Mouse (Mus musculus): ENCODE data around the gene Zmynd10. TPM values are rescaled to one million over a fixed set of nuclear protein-coding genes. Genes with fewer than 3 reads are reported as not detected.
"Not testable (repeated sequence)": the region's sequence is repeated elsewhere in the genome, so short reads cannot be mapped to it uniquely, and the experiment has no call there.

Zmynd10 gene
- polyA plus RNA-seq, 1 experiment: 7.4 TPM

GRCm38 (mm10) chr9:107565556-107565955 is 18.5 kb downstream of the Zmynd10 start:
- DNase-seq (ENCODE audit: low read depth): not testable (repeated sequence)
- 0 out of 2 replicates have a peak, but pooled peaks have one; percentile 21 for TF ChIP-seq CTCF (IDR thresholded peaks at IDR 0.05; ENCODE audit: borderline replicate concordance, extremely low read depth, insufficient read depth, insufficient read length)

- TF ChIP-seq POLR2A (IDR thresholded peaks at IDR 0.05; ENCODE audit: borderline replicate concordance, extremely low read depth, insufficient read depth, insufficient read length, poor library complexity, severe bottlenecking): no peak
- peak; percentile 81 for TF ChIP-seq CTCF (IDR thresholded peaks at IDR 0.05; ENCODE audit: borderline replicate concordance, extremely low read depth, insufficient read depth, insufficient read length)
- DNase-seq (ENCODE audit: low read depth): peak; percentile 75
Measured at GRCm38 (mm10) chr9:107566041-107566709, 19.1 kb downstream of the Zmynd10 start.

GRCm38 (mm10) chr9:107566855-107567254 is 19.8 kb downstream of the Zmynd10 start:
- TF ChIP-seq CTCF (IDR thresholded peaks at IDR 0.05; ENCODE audit: borderline replicate concordance, extremely low read depth, insufficient read depth, insufficient read length) (no peak), POLR2A (IDR thresholded peaks at IDR 0.05; ENCODE audit: borderline replicate concordance, extremely low read depth, insufficient read depth, insufficient read length, poor library complexity, severe bottlenecking) (no peak)
- DNase-seq (ENCODE audit: low read depth): no peak

- DNase-seq (ENCODE audit: low read depth): no peak
- no peak for TF ChIP-seq POLR2A (IDR thresholded peaks at IDR 0.05; ENCODE audit: borderline replicate concordance, extremely low read depth, insufficient read depth, insufficient read length, poor library complexity, severe bottlenecking)
Measured at GRCm38 (mm10) chr9:107567702-107568319, 20.7 kb downstream of the Zmynd10 start, which contains the start of gene Hyal2. Gene Hyal2, plus strand, starts transcription at chr9:107567945.

- DNase-seq (ENCODE audit: low read depth): peak; percentile 96
- no peak for TF ChIP-seq CTCF (IDR thresholded peaks at IDR 0.05; ENCODE audit: borderline replicate concordance, extremely low read depth, insufficient read depth, insufficient read length)
- TF ChIP-seq POLR2A (IDR thresholded peaks at IDR 0.05; ENCODE audit: borderline replicate concordance, extremely low read depth, insufficient read depth, insufficient read length, poor library complexity, severe bottlenecking): peak; percentile 74; the same call in 1 of the 2 replicates
Measured at GRCm38 (mm10) chr9:107568331-107569261, 21.5 kb downstream of the Zmynd10 start.

- TF ChIP-seq POLR2A (IDR thresholded peaks at IDR 0.05; ENCODE audit: borderline replicate concordance, extremely low read depth, insufficient read depth, insufficient read length, poor library complexity, severe bottlenecking) (no peak), CTCF (IDR thresholded peaks at IDR 0.05; ENCODE audit: borderline replicate concordance, extremely low read depth, insufficient read depth, insufficient read length) (no peak)
- no peak for DNase-seq (ENCODE audit: low read depth)
Measured at GRCm38 (mm10) chr9:107569270-107569669, 22.2 kb downstream of the Zmynd10 start.

- DNase-seq (ENCODE audit: low read depth): no peak
- TF ChIP-seq CTCF (IDR thresholded peaks at IDR 0.05; ENCODE audit: borderline replicate concordance, extremely low read depth, insufficient read depth, insufficient read length) (no peak), POLR2A (IDR thresholded peaks at IDR 0.05; ENCODE audit: borderline replicate concordance, extremely low read depth, insufficient read depth, insufficient read length, poor library complexity, severe bottlenecking) (no peak)
Measured at GRCm38 (mm10) chr9:107570016-107570415, 22.9 kb downstream of the Zmynd10 start.

- DNase-seq (ENCODE audit: low read depth): no peak
- no peak for TF ChIP-seq POLR2A (IDR thresholded peaks at IDR 0.05; ENCODE audit: borderline replicate concordance, extremely low read depth, insufficient read depth, insufficient read length, poor library complexity, severe bottlenecking)
- TF ChIP-seq CTCF (IDR thresholded peaks at IDR 0.05; ENCODE audit: borderline replicate concordance, extremely low read depth, insufficient read depth, insufficient read length): no peak
Measured at GRCm38 (mm10) chr9:107570845-107571244, 23.7 kb downstream of the Zmynd10 start.

GRCm38 (mm10) chr9:107571534-107572326 is 24.6 kb downstream of the Zmynd10 start:
- no peak for DNase-seq (ENCODE audit: low read depth)
- TF ChIP-seq POLR2A (IDR thresholded peaks at IDR 0.05; ENCODE audit: borderline replicate concordance, extremely low read depth, insufficient read depth, insufficient read length, poor library complexity, severe bottlenecking) (no peak), CTCF (IDR thresholded peaks at IDR 0.05; ENCODE audit: borderline replicate concordance, extremely low read depth, insufficient read depth, insufficient read length) (no peak)

GRCm38 (mm10) chr9:107572327-107572662 is 25.2 kb downstream of the Zmynd10 start:
- DNase-seq (ENCODE audit: low read depth): no peak
- TF ChIP-seq POLR2A (IDR thresholded peaks at IDR 0.05; ENCODE audit: borderline replicate concordance, extremely low read depth, insufficient read depth, insufficient read length, poor library complexity, severe bottlenecking): no peak
- TF ChIP-seq CTCF (IDR thresholded peaks at IDR 0.05; ENCODE audit: borderline replicate concordance, extremely low read depth, insufficient read depth, insufficient read length): no peak

- not testable (repeated sequence) for DNase-seq (ENCODE audit: low read depth)
Measured at GRCm38 (mm10) chr9:107573774-107574173, 26.7 kb downstream of the Zmynd10 start.

Data from brain, embryonic 14.5 days (tissue).